Mouse (Mus musculus): ENCODE data around the gene Sin3b.

Sin3b gene

GRCm38 (mm10) chr8:72780644-72781043, 57.6 kb downstream of the Sin3b start:
- TF ChIP-seq GATA4 (IDR thresholded peaks at IDR 0.05; ENCODE audit: insufficient replicate concordance, low read length): no peak

- no peak for TF ChIP-seq GATA4 (IDR thresholded peaks at IDR 0.05; ENCODE audit: insufficient replicate concordance, low read length)
Measured at GRCm38 (mm10) chr8:72801583-72801982, 78.5 kb downstream of the Sin3b start.

Measured in liver, adult (tissue).